ENCODE assay signal across 17 mouse cellular contexts in genomic region chr5:36735106-36735505, GRCm38 (mm10). TPM values are rescaled to one million over a fixed set of nuclear protein-coding genes. Genes with fewer than 3 reads are reported as not detected.
DNase-seq lines count a peak whose midpoint lies in the region; ATAC-seq and TF ChIP-seq lines count a peak whose summit lies in the region.
"Had no signal": no experiment of that assay in that cellular context is flagged by ENCODE, and none has a peak within 500 bp of the region (broad histone marks: within the 10 kb centered on the region; RNA-seq: fewer than 3 reads in every experiment).

No protein-coding gene starts in this region.

- no peak overlapping the region for H3K4me2 ChIP-seq in heart, embryonic 11.5 days
- H3K4me2 ChIP-seq in liver, embryonic 13.5 days, result peak overlapping the region; percentile 75
- H3K4me2 ChIP-seq in liver, postnatal 0 days (ENCODE audit: low read depth, low read length), result peak overlapping the region; percentile 57
- no peak overlapping the region for H3K4me2 ChIP-seq in stomach, postnatal 0 days (replicated peaks; ENCODE audit: low read depth)
- H3K4me2 ChIP-seq: forebrain, embryonic 15.5 days; hindbrain, embryonic 13.5 days had no signal

- DNase-seq in heart, adult 8-10 months (ENCODE audit: low spot score), result no peak
- no peak for DNase-seq in liver, embryonic 13.5 days
- no peak for DNase-seq in liver, postnatal 0 days
- no peak for DNase-seq in stomach, postnatal 0 days (ENCODE audit: low spot score)
- no peak for DNase-seq in lung, postnatal 14 days
- DNase-seq: adrenal gland, postnatal 14 days; cerebellum, adult 18-20 months; cerebellum, postnatal 10 days; gastrocnemius, postnatal 36 days had no signal

- H3K9ac ChIP-seq in heart, embryonic 11.5 days (ENCODE audit: low read depth, low read length), result 0 out of 2 replicates have a peak overlapping the region, but pooled peaks have one; percentile 43
- H3K9ac ChIP-seq in liver, embryonic 13.5 days, result peak overlapping the region; percentile 73
- H3K9ac ChIP-seq in liver, postnatal 0 days (replicated peaks), result peak overlapping the region; percentile 23; the same call in 1 of the 2 replicates
- H3K9ac ChIP-seq in stomach, postnatal 0 days (ENCODE audit: low read length), result no peak overlapping the region
- H3K9ac ChIP-seq: forebrain, embryonic 15.5 days had no signal

- no peak overlapping the region; the same call in 1 of the 2 replicates for H3K27ac ChIP-seq in heart, embryonic 11.5 days (ENCODE audit: low read depth, low read length)
- peak overlapping the region; percentile 98 for H3K27ac ChIP-seq in liver, embryonic 13.5 days
- peak overlapping the region; percentile 82 for H3K27ac ChIP-seq in liver, postnatal 0 days (ENCODE audit: low read depth)
- no peak overlapping the region for H3K27ac ChIP-seq in stomach, postnatal 0 days (replicated peaks)
- H3K27ac ChIP-seq: embryonic facial prominence, embryonic 10.5 days; forebrain, embryonic 15.5 days; heart, embryonic 10.5 days; hindbrain, embryonic 13.5 days; hindbrain, postnatal 0 days had no signal

- no peaks in the 10 kb centered on the region for H3K27me3 ChIP-seq in heart, embryonic 11.5 days (ENCODE audit: control insufficient read depth, insufficient read depth, low read length)
- H3K27me3 ChIP-seq in megakaryocyte, embryonic 14.5 days (replicated peaks), result peaks cover 11% of the 10 kb centered on the region
- no peaks in the 10 kb centered on the region for H3K27me3 ChIP-seq in liver, embryonic 13.5 days
- no peaks in the 10 kb centered on the region for H3K27me3 ChIP-seq in liver, postnatal 0 days (ENCODE audit: insufficient read depth, low read length)
- no peaks in the 10 kb centered on the region for H3K27me3 ChIP-seq in stomach, postnatal 0 days (ENCODE audit: control insufficient read depth, insufficient read depth, low read length)
- H3K27me3 ChIP-seq: forebrain, embryonic 15.5 days had no signal

- no peak for TF ChIP-seq CTCF in liver, postnatal 0 days (IDR thresholded peaks at IDR 0.05; ENCODE audit: low read depth)
- TF ChIP-seq CTCF in stomach, postnatal 0 days (IDR thresholded peaks at IDR 0.05; ENCODE audit: low read depth), result no peak

- H3K4me1 ChIP-seq in heart, embryonic 11.5 days (ENCODE audit: control insufficient read depth, insufficient read depth, low read length), result peaks cover 28% of the 10 kb centered on the region
- H3K4me1 ChIP-seq in megakaryocyte, embryonic 14.5 days, result peaks cover 88% of the 10 kb centered on the region
- peaks cover 98% of the 10 kb centered on the region for H3K4me1 ChIP-seq in liver, embryonic 13.5 days (replicated peaks)
- peaks cover 47% of the 10 kb centered on the region for H3K4me1 ChIP-seq in liver, postnatal 0 days (ENCODE audit: insufficient read depth)
- no peaks in the 10 kb centered on the region for H3K4me1 ChIP-seq in stomach, postnatal 0 days (replicated peaks; ENCODE audit: control insufficient read depth, insufficient read depth)
- H3K4me1 ChIP-seq: forebrain, embryonic 15.5 days; hindbrain, embryonic 13.5 days had no signal

- no peak for ATAC-seq in heart, embryonic 11.5 days (replicated peaks; ENCODE audit: insufficient number of reproducible peaks, low FRiP score, low TSS enrichment)
- ATAC-seq in megakaryocyte, adult 5-6 weeks (ENCODE audit: poor library complexity, severe bottlenecking), result no peak
- peak; percentile 22 for ATAC-seq in liver, embryonic 13.5 days (ENCODE audit: low read depth)
- ATAC-seq in liver, postnatal 0 days, result 0 out of 2 replicates have a peak, but pooled peaks have one; percentile 9
- ATAC-seq in stomach, postnatal 0 days (ENCODE audit: low FRiP score, low TSS enrichment), result no peak
- ATAC-seq: forebrain, embryonic 15.5 days; hindbrain, postnatal 0 days had no signal

- TF ChIP-seq EP300 in liver, postnatal 0 days (IDR thresholded peaks at IDR 0.05; ENCODE audit: low read depth), result no peak
- no peak for TF ChIP-seq EP300 in stomach, postnatal 0 days (optimal IDR thresholded peaks at IDR 0.05)

- H3K9me3 ChIP-seq in heart, embryonic 11.5 days (replicated peaks; ENCODE audit: control insufficient read depth, low read length), result no peaks in the 10 kb centered on the region
- no peaks in the 10 kb centered on the region for H3K9me3 ChIP-seq in megakaryocyte, embryonic 14.5 days
- H3K9me3 ChIP-seq in liver, embryonic 13.5 days (replicated peaks), result no peaks in the 10 kb centered on the region
- no peaks in the 10 kb centered on the region for H3K9me3 ChIP-seq in liver, postnatal 0 days (ENCODE audit: low read length)
- H3K9me3 ChIP-seq in stomach, postnatal 0 days (ENCODE audit: control insufficient read depth, low read length), result no peaks in the 10 kb centered on the region
- H3K9me3 ChIP-seq: embryonic facial prominence, embryonic 10.5 days; forebrain, embryonic 15.5 days; heart, embryonic 10.5 days; hindbrain, embryonic 13.5 days had no signal

- H3K36me3 ChIP-seq in heart, embryonic 11.5 days (ENCODE audit: control insufficient read depth, insufficient read depth, low read length), result no peaks in the 10 kb centered on the region
- no peaks in the 10 kb centered on the region for H3K36me3 ChIP-seq in megakaryocyte, embryonic 14.5 days (replicated peaks; ENCODE audit: low read length)
- H3K36me3 ChIP-seq in liver, embryonic 13.5 days, result no peaks in the 10 kb centered on the region
- H3K36me3 ChIP-seq in liver, postnatal 0 days (replicated peaks; ENCODE audit: insufficient read depth, low read length), result no peaks in the 10 kb centered on the region
- no peaks in the 10 kb centered on the region for H3K36me3 ChIP-seq in stomach, postnatal 0 days (ENCODE audit: control insufficient read depth, insufficient read depth, low read length)
- H3K36me3 ChIP-seq: embryonic facial prominence, embryonic 10.5 days; forebrain, embryonic 15.5 days; heart, embryonic 10.5 days; hindbrain, embryonic 13.5 days had no signal

- 82% methylated on average over 6 of the region's 6 CpGs for WGBS in heart, embryonic 11.5 days (ENCODE audit: insufficient replicate concordance)
- WGBS in liver, embryonic 13.5 days (ENCODE audit: insufficient replicate concordance), result 79% methylated on average over 6 of the region's 6 CpGs
- 70% methylated on average over 6 of the region's 6 CpGs for WGBS in liver, postnatal 0 days (ENCODE audit: insufficient replicate concordance)
- WGBS in stomach, postnatal 0 days, result 74% methylated on average over 6 of the region's 6 CpGs

- no peak overlapping the region for H3K4me3 ChIP-seq in heart, embryonic 11.5 days (ENCODE audit: low read depth, low read length)
- H3K4me3 ChIP-seq in megakaryocyte, embryonic 14.5 days (replicated peaks), result peak overlapping the region; percentile 76
- H3K4me3 ChIP-seq in liver, embryonic 13.5 days (replicated peaks), result peak overlapping the region; percentile 44
- no peak overlapping the region for H3K4me3 ChIP-seq in liver, postnatal 0 days (ENCODE audit: low read depth, low read length)
- no peak overlapping the region for H3K4me3 ChIP-seq in stomach, postnatal 0 days (ENCODE audit: low read depth, low read length)
- H3K4me3 ChIP-seq: embryonic facial prominence, embryonic 10.5 days; forebrain, embryonic 15.5 days; heart, embryonic 10.5 days; hindbrain, embryonic 13.5 days had no signal

RNA-seq across cellular contexts. Expression of gene Bloc1s4, which starts 13.3 kb away (rescaled TPM):
- polyA plus RNA-seq in heart, embryonic 11.5 days (2014; fragmentation: Nextera tagmentation; extraction: Ambion mirVana), result 20.0 and 20.1 TPM in 2 replicates
- total RNA-seq in heart, adult 8-10 months (2022), result 10 to 100 TPM; 10.6 to 11.4 (median 11.3) TPM
- polyA plus RNA-seq in megakaryocyte, embryonic 14.5 days (2012; ENCODE audit: insufficient read depth, low replicate concordance), result 27.2 and 43.7 TPM in 2 replicates
- total RNA-seq in megakaryocyte, adult 5-6 weeks (2015), result 11.4 and 14.9 TPM in 2 replicates
- total RNA-seq in megakaryocyte, adult 5-6 weeks (2017), result 12.2 and 13.2 TPM in 2 replicates
- 15.5 and 16.7 TPM in 2 replicates for polyA plus RNA-seq in liver, embryonic 13.5 days (2015; fragmentation: Nextera tagmentation; extraction: Ambion mirVana)
- polyA plus RNA-seq in liver, postnatal 0 days (2015; fragmentation: Nextera tagmentation; extraction: Ambion mirVana), result 14.6 and 17.9 TPM in 2 replicates
- 21.4 and 22.2 TPM in 2 replicates for polyA plus RNA-seq in stomach, postnatal 0 days (2015; fragmentation: Nextera tagmentation; extraction: Ambion mirVana)

RNA-seq across cellular contexts. Expression of gene D5Ertd579e, which starts 39.3 kb away (rescaled TPM):
- 27.8 and 32.0 TPM in 2 replicates for polyA plus RNA-seq in heart, embryonic 11.5 days (2014; fragmentation: Nextera tagmentation; extraction: Ambion mirVana)
- total RNA-seq in heart, adult 8-10 months (2022), result 10 to 100 TPM; 89.7 to 97.8 (median 92.7) TPM
- polyA plus RNA-seq in megakaryocyte, embryonic 14.5 days (2012; ENCODE audit: insufficient read depth, low replicate concordance), result 3.7 and 4.2 TPM in 2 replicates
- total RNA-seq in megakaryocyte, adult 5-6 weeks (2015), result 20.0 and 27.1 TPM in 2 replicates
- total RNA-seq in megakaryocyte, adult 5-6 weeks (2017), result 35.9 and 36.0 TPM in 2 replicates
- 21.9 and 25.3 TPM in 2 replicates for polyA plus RNA-seq in liver, embryonic 13.5 days (2015; fragmentation: Nextera tagmentation; extraction: Ambion mirVana)
- 15.9 and 18.5 TPM in 2 replicates for polyA plus RNA-seq in liver, postnatal 0 days (2015; fragmentation: Nextera tagmentation; extraction: Ambion mirVana)
- polyA plus RNA-seq in stomach, postnatal 0 days (2015; fragmentation: Nextera tagmentation; extraction: Ambion mirVana), result 21.5 and 22.7 TPM in 2 replicates

Comparison
In these comparisons a context has a peak if more than half of its experiments do, and no peak if none do; other contexts are left out.
1. H3K4me3 ChIP-seq: peak in megakaryocyte, embryonic 14.5 days (single experiment) and liver, embryonic 13.5 days (single experiment); none in heart, embryonic 11.5 days (single experiment), liver, postnatal 0 days (single experiment) and stomach, postnatal 0 days (single experiment).
2. ATAC-seq: peak in liver, embryonic 13.5 days (single experiment) and liver, postnatal 0 days (single experiment); none in heart, embryonic 11.5 days (single experiment), megakaryocyte, adult 5-6 weeks (single experiment) and stomach, postnatal 0 days (single experiment).
3. H3K27ac ChIP-seq: peak in liver, embryonic 13.5 days (single experiment) and liver, postnatal 0 days (single experiment); none in heart, embryonic 11.5 days (single experiment) and stomach, postnatal 0 days (single experiment).
4. H3K4me2 ChIP-seq: peak in liver, embryonic 13.5 days (single experiment) and liver, postnatal 0 days (single experiment); none in heart, embryonic 11.5 days (single experiment) and stomach, postnatal 0 days (single experiment).